Mouse (Mus musculus): Measurements from ENCODE around the gene Enoph1. TPM values are rescaled to one million over a fixed set of nuclear protein-coding genes. Genes with fewer than 3 reads are reported as not detected.
A peak's percentile ranks its signal among the peaks of the same experiment; 100 is the strongest.

The Enoph1 gene
- 27.9 and 29.6 TPM in 2 replicates for polyA plus RNA-seq (2015; fragmentation: Nextera tagmentation; extraction: Ambion mirVana)

GRCm38 (mm10) chr5:100039602-100040142, at the start of gene Enoph1, which contains the start of gene Hnrnpdl:
TSS of gene Enoph1 (plus strand) at chr5:100039985.
TSS of gene Hnrnpdl (minus strand) at chr5:100039664.
- H3K4me3 ChIP-seq (ENCODE audit: low read depth, low read length): peak within 1 kb of the TSS; percentile 99
- H3K27me3 ChIP-seq (replicated peaks; ENCODE audit: insufficient read depth, low read length): no peaks in the 10 kb centered on the region
- peak within 1 kb of the TSS; percentile 87 for H3K9ac ChIP-seq (replicated peaks; ENCODE audit: low read depth)
- H3K36me3 ChIP-seq (ENCODE audit: insufficient read depth, low read length): peaks cover 5% of the 10 kb centered on the region; the same call in 1 of the 2 replicates
- no peak for TF ChIP-seq EP300 (IDR thresholded peaks at IDR 0.05)
- TF ChIP-seq CTCF (IDR thresholded peaks at IDR 0.05): peak; percentile 27; the same call in 1 of the 2 replicates
- ATAC-seq (peak; percentile 83), DNase-seq (ENCODE audit: low spot score) (peak; percentile 97)
- H3K9me3 ChIP-seq (ENCODE audit: low read length): no peaks in the 10 kb centered on the region
- H3K4me2 ChIP-seq (replicated peaks; ENCODE audit: low read depth, low read length): peak within 1 kb of the TSS; percentile 98
- WGBS: under 1% methylated on average over 51 of the region's 57 CpGs
- H3K27ac ChIP-seq (ENCODE audit: low read length): peak within 1 kb of the TSS; percentile 91
- peaks cover 15% of the 10 kb centered on the region for H3K4me1 ChIP-seq (ENCODE audit: insufficient read depth, low read depth, low read length)

- no peaks in the 10 kb centered on the region for H3K4me1 ChIP-seq (ENCODE audit: insufficient read depth, low read depth, low read length)
- no peak overlapping the region for H3K4me2 ChIP-seq (replicated peaks; ENCODE audit: low read depth, low read length)
- H3K9me3 ChIP-seq (ENCODE audit: low read length): no peaks in the 10 kb centered on the region
- H3K27me3 ChIP-seq (replicated peaks; ENCODE audit: insufficient read depth, low read length): no peaks in the 10 kb centered on the region
- TF ChIP-seq EP300 (IDR thresholded peaks at IDR 0.05) (no peak), CTCF (IDR thresholded peaks at IDR 0.05) (no peak)
- 69% methylated on average over 3 of the region's 3 CpGs for WGBS
- no peak for DNase-seq (ENCODE audit: low spot score)
- no peaks in the 10 kb centered on the region for H3K36me3 ChIP-seq (ENCODE audit: insufficient read depth, low read length)
- no peak for ATAC-seq
- no peak overlapping the region for H3K9ac ChIP-seq (replicated peaks; ENCODE audit: low read depth)
- H3K4me3 ChIP-seq (ENCODE audit: low read depth, low read length): no peak overlapping the region
- H3K27ac ChIP-seq (ENCODE audit: low read length): no peak overlapping the region
Observed at GRCm38 (mm10) chr5:99994166-99994565, 45.6 kb upstream of the Enoph1 start.

- WGBS: 88% methylated on average over 3 of the region's 3 CpGs
- DNase-seq (ENCODE audit: low spot score): no peak
- no peak for ATAC-seq
Observed at GRCm38 (mm10) chr5:99994680-99995079, 45.1 kb upstream of the Enoph1 start.

GRCm38 (mm10) chr5:100000048-100000447, 39.7 kb upstream of the Enoph1 start:
- Histone ChIP-seq H3K4me3 (ENCODE audit: low read depth, low read length) (no peak overlapping the region), H3K27ac (ENCODE audit: low read length) (no peak overlapping the region), H3K36me3 (ENCODE audit: insufficient read depth, low read length) (no peaks in the 10 kb centered on the region), H3K9ac (replicated peaks; ENCODE audit: low read depth) (no peak overlapping the region), H3K9me3 (ENCODE audit: low read length) (no peaks in the 10 kb centered on the region), H3K4me2 (replicated peaks; ENCODE audit: low read depth, low read length) (no peak overlapping the region), H3K4me1 (ENCODE audit: insufficient read depth, low read depth, low read length) (no peaks in the 10 kb centered on the region), H3K27me3 (replicated peaks; ENCODE audit: insufficient read depth, low read length) (no peaks in the 10 kb centered on the region)
- 69% methylated on average over 7 of the region's 7 CpGs for WGBS
- no peak for DNase-seq (ENCODE audit: low spot score)
- TF ChIP-seq CTCF (IDR thresholded peaks at IDR 0.05) (no peak), EP300 (IDR thresholded peaks at IDR 0.05) (no peak)
- no peak for ATAC-seq

More at GRCm38 (mm10) chr5:99994680-99995079, 45.1 kb upstream of the Enoph1 start:
- H3K4me3 ChIP-seq (ENCODE audit: low read depth, low read length): no peak overlapping the region
- no peak overlapping the region for H3K4me2 ChIP-seq (replicated peaks; ENCODE audit: low read depth, low read length)
- H3K4me1 ChIP-seq (ENCODE audit: insufficient read depth, low read depth, low read length): no peaks in the 10 kb centered on the region
- H3K9me3 ChIP-seq (ENCODE audit: low read length): no peaks in the 10 kb centered on the region
- H3K9ac ChIP-seq (replicated peaks; ENCODE audit: low read depth): no peak overlapping the region
- H3K27ac ChIP-seq (ENCODE audit: low read length): no peak overlapping the region
- H3K36me3 ChIP-seq (ENCODE audit: insufficient read depth, low read length): no peaks in the 10 kb centered on the region
- TF ChIP-seq CTCF (IDR thresholded peaks at IDR 0.05) (no peak), EP300 (IDR thresholded peaks at IDR 0.05) (no peak)
- no peaks in the 10 kb centered on the region for H3K27me3 ChIP-seq (replicated peaks; ENCODE audit: insufficient read depth, low read length)

- H3K9ac ChIP-seq (replicated peaks; ENCODE audit: low read depth): no peak overlapping the region
- no peak overlapping the region for H3K27ac ChIP-seq (ENCODE audit: low read length)
- DNase-seq (ENCODE audit: low spot score) (no peak), ATAC-seq (no peak)
- no peaks in the 10 kb centered on the region for H3K36me3 ChIP-seq (ENCODE audit: insufficient read depth, low read length)
- no peak overlapping the region for H3K4me2 ChIP-seq (replicated peaks; ENCODE audit: low read depth, low read length)
- no peaks in the 10 kb centered on the region for H3K4me1 ChIP-seq (ENCODE audit: insufficient read depth, low read depth, low read length)
- TF ChIP-seq CTCF (IDR thresholded peaks at IDR 0.05): no peak
- TF ChIP-seq EP300 (IDR thresholded peaks at IDR 0.05): no peak
- no peaks in the 10 kb centered on the region for H3K27me3 ChIP-seq (replicated peaks; ENCODE audit: insufficient read depth, low read length)
- WGBS: 45% methylated on average over 7 of the region's 8 CpGs
- no peaks in the 10 kb centered on the region for H3K9me3 ChIP-seq (ENCODE audit: low read length)
- H3K4me3 ChIP-seq (ENCODE audit: low read depth, low read length): no peak overlapping the region
Observed at GRCm38 (mm10) chr5:100000500-100000899, 39.3 kb upstream of the Enoph1 start.

GRCm38 (mm10) chr5:100003895-100004294, 35.9 kb upstream of the Enoph1 start:
- Histone ChIP-seq H3K27ac (ENCODE audit: low read length) (no peak overlapping the region), H3K9ac (replicated peaks; ENCODE audit: low read depth) (no peak overlapping the region), H3K9me3 (ENCODE audit: low read length) (no peaks in the 10 kb centered on the region), H3K36me3 (ENCODE audit: insufficient read depth, low read length) (no peaks in the 10 kb centered on the region), H3K4me2 (replicated peaks; ENCODE audit: low read depth, low read length) (no peak overlapping the region), H3K4me1 (ENCODE audit: insufficient read depth, low read depth, low read length) (no peaks in the 10 kb centered on the region), H3K27me3 (replicated peaks; ENCODE audit: insufficient read depth, low read length) (no peaks in the 10 kb centered on the region), H3K4me3 (ENCODE audit: low read depth, low read length) (no peak overlapping the region)
- DNase-seq (ENCODE audit: low spot score) (no peak), ATAC-seq (no peak)
- WGBS: 66% methylated on average over 4 of the region's 4 CpGs
- no peak for TF ChIP-seq EP300 (IDR thresholded peaks at IDR 0.05)
- TF ChIP-seq CTCF (IDR thresholded peaks at IDR 0.05): no peak
